Mouse (Mus musculus): ENCODE measurements at regions not wholly inside any gene's neighbourhood (a gene's known extent, or its start where the extent isn't known, plus 50 kb on each side); places are given as distances from the start of the nearest gene placed in this dataset.
"Not testable (repeated sequence)": the region's sequence is repeated elsewhere in the genome, so short reads cannot be mapped to it uniquely, and the experiment has no call there.

- DNase-seq (ENCODE audit: low spot score in 2 of 2): no peak
Observed at GRCm38 (mm10) chr2:39420696-39421095, 194.4 kb upstream of the Ppp6c start.

GRCm38 (mm10) chr2:39400336-39400735 is 174.1 kb upstream of the Ppp6c start:
- no peak for DNase-seq (ENCODE audit: low spot score in 2 of 2)

DNA sequence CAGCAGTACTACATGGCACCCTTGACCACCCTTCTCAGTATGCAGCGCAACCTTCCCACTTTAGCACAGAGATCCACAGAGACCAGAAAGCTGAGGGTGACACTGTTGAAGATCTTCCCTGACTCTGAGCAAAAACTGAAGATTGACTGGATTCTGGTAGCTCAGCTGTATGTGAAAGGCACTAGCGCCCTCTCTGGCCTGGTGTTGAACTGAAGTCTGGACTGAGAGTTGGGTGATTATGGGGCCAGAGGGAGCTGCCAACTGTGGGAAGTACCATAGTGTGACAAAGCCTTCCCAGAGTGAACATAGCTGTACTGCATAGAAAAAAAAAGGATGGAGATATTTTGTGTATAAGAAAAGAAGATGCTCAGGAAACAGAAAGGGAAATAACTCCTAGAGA is 173.3 kb upstream of the Ppp6c start:
- DNase-seq (ENCODE audit: low spot score in 2 of 2): no peak

- DNase-seq (ENCODE audit: low spot score in 2 of 2): no peak
Observed at GRCm38 (mm10) chr2:39394643-39395042, 168.4 kb upstream of the Ppp6c start.

- DNase-seq (ENCODE audit: low spot score in 2 of 2): no peak
Observed at GRCm38 (mm10) chr2:39377264-39377663, 151.0 kb upstream of the Ppp6c start.

GRCm38 (mm10) chr2:39373068-39373779 is 147.0 kb upstream of the Ppp6c start:
- DNase-seq (ENCODE audit: low spot score in 2 of 2): peak; percentile 76 to 98

DNA sequence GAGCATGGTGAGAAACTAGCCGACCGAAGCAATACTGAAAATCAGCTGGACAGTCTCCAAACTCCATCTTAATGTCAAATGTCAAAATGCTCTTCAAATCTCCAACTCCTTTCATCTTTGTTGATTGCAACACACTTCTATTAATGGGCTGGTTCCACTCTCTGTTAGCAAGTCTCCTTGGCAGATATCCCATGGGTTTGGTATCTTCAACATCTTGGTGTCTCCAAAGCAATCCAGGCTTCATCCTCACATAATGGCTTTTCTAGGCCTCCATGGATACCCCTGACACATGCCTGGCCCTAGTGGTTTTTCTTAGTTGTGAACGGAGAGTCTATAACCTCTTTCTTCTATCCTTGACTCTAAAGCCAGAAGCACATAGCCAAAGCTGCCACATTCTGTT is 118.0 kb upstream of the Ppp6c start:
- DNase-seq (ENCODE audit: low spot score in 2 of 2): no peak

- DNase-seq (ENCODE audit: low spot score in 2 of 2): no peak
Observed at GRCm38 (mm10) chr2:39340406-39340805, 114.2 kb upstream of the Ppp6c start.

GRCm38 (mm10) chr2:39338832-39339649 is 112.8 kb upstream of the Ppp6c start:
- DNase-seq (ENCODE audit: low spot score in 2 of 2): no peak

GRCm38 (mm10) chr2:39337524-39337923 is 111.3 kb upstream of the Ppp6c start:
- DNase-seq (ENCODE audit: low spot score in 2 of 2): no peak

DNA sequence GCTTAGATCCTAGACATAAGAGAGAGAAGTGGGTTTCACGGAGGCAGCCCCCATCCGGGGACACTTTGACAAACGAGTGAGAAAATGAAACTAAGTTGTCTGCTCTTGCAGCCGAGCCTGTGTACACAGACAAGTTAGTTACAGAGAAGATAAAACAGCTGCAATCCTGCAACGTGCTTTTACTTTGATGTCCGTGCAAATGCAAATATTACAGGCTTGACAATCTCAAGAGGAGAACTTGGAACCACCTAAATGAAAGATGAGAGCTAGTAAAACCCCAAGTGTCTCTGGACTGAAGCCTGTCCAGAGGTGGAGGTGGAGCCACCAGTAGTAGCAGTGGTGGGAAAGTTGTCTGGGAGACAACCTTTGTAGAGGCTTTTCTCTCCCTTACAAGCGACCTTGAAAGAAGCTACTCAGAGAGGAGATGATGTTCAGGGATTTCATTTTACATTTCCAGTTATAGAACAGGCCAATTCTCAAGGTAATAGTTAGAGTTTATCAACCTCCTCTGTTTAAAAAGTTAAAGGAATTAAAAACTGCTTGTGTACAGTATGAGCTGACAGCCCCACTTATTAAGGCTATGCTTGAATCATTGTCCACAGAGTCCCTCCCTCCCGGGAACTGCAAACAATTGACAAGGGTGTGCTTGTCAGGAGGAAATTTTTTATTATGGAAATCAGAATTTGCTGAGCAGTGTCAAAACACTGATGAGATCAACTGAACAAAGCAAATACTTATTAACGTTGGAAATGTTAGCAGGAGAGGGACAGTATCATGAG is 99.7 kb upstream of the Ppp6c start:
- no peak for DNase-seq (ENCODE audit: low spot score in 2 of 2)

GRCm38 (mm10) chr2:39325122-39325521 is 98.9 kb upstream of the Ppp6c start:
- not testable (repeated sequence) for DNase-seq (ENCODE audit: low spot score in 2 of 2)

- DNase-seq (ENCODE audit: low spot score in 2 of 2): no peak
Observed at GRCm38 (mm10) chr2:39299798-39300382, 73.6 kb upstream of the Ppp6c start.

- no peak for DNase-seq (ENCODE audit: low spot score in 2 of 2)
Observed at GRCm38 (mm10) chr2:39299290-39299689, 73.0 kb upstream of the Ppp6c start.

DNA sequence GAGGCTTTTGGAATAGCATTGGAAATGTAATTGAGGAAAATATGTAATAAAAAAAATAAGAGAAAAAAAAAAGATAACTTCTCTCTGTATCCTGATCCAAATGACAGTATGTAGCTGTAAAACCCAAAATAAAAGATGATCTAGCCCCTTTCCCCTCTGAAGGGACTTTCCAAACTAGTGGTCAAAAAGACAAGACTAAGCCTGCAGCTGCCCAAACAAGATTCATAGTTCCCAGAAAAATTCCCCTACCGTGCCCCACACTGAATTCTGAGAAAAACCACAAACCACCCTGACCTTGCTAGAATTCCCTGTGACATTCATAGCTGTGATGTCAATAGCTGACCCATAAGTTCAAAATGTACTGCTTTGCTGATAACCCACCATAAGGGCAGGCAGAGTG is 69.2 kb upstream of the Ppp6c start:
- DNase-seq (ENCODE audit: low spot score in 2 of 2): no peak

- no peak for DNase-seq (ENCODE audit: low spot score in 2 of 2)
Observed at GRCm38 (mm10) chr2:39278218-39278617, 52.0 kb upstream of the Ppp6c start.

Data from left cerebral cortex, adult 9 months (tissue).